Comparison of ENCODE assay signal across 8 mouse cellular contexts in genomic region chr1:151344283-151345108, GRCm38 (mm10). TPM values are rescaled to one million over a fixed set of nuclear protein-coding genes. Genes with fewer than 3 reads are reported as not detected.
DNase-seq lines count a peak whose midpoint lies in the region; ATAC-seq and TF ChIP-seq lines count a peak whose summit lies in the region.

TSS of gene Ivns1abp (plus strand) at chr1:151344477.

- peak within 1 kb of the TSS; percentile 91 for H3K27ac ChIP-seq in bone marrow, adult 2 months (ENCODE audit: control insufficient read depth, insufficient read depth, low read depth, low read length, poor library complexity)
- H3K27ac ChIP-seq in embryonic facial prominence, embryonic 15.5 days (replicated peaks), result peak within 1 kb of the TSS; percentile 95
- H3K27ac ChIP-seq in limb, embryonic 14.5 days (replicated peaks; ENCODE audit: low read depth, low read length), result peak within 1 kb of the TSS; percentile 87
- H3K27ac ChIP-seq in midbrain, postnatal 0 days (ENCODE audit: low read depth, low read length), result peak within 1 kb of the TSS; percentile 95

- H3K9ac ChIP-seq in embryonic facial prominence, embryonic 15.5 days, result peak within 1 kb of the TSS; percentile 77
- H3K9ac ChIP-seq in limb, embryonic 14.5 days (ENCODE audit: low read depth, low read length, severe bottlenecking), result peak within 1 kb of the TSS; percentile 87
- peak within 1 kb of the TSS; percentile 93 for H3K9ac ChIP-seq in midbrain, postnatal 0 days (replicated peaks; ENCODE audit: low read length, poor library complexity, severe bottlenecking)

- H3K36me3 ChIP-seq in embryonic facial prominence, embryonic 15.5 days, result peaks cover 2% of the 10 kb centered on the region; the same call in 1 of the 2 replicates
- H3K36me3 ChIP-seq in limb, embryonic 14.5 days (ENCODE audit: control insufficient read depth, insufficient read depth, low read length), result peaks cover 2% of the 10 kb centered on the region; the same call in 1 of the 2 replicates
- no peaks in the 10 kb centered on the region for H3K36me3 ChIP-seq in midbrain, postnatal 0 days (ENCODE audit: insufficient read depth, low read length)

- peaks cover 1% of the 10 kb centered on the region; the same call in 1 of the 2 replicates for H3K4me1 ChIP-seq in bone marrow, adult 2 months (ENCODE audit: control insufficient read depth, insufficient read depth, low read length)
- H3K4me1 ChIP-seq in embryonic facial prominence, embryonic 15.5 days, result peaks cover 28% of the 10 kb centered on the region
- H3K4me1 ChIP-seq in limb, embryonic 14.5 days (ENCODE audit: control insufficient read depth, insufficient read depth, low read length), result peaks cover 22% of the 10 kb centered on the region
- H3K4me1 ChIP-seq in midbrain, postnatal 0 days (ENCODE audit: insufficient read depth, low read length), result peaks cover 5% of the 10 kb centered on the region; the same call in 1 of the 2 replicates

- peak within 1 kb of the TSS; percentile 92 for H3K4me3 ChIP-seq in bone marrow, adult 2 months (replicated peaks; ENCODE audit: control insufficient read depth, low read depth, low read length)
- H3K4me3 ChIP-seq in embryonic facial prominence, embryonic 15.5 days (replicated peaks), result peak within 1 kb of the TSS; percentile 86
- peak within 1 kb of the TSS; percentile 73 for H3K4me3 ChIP-seq in limb, embryonic 14.5 days (replicated peaks; ENCODE audit: low read length)
- peak within 1 kb of the TSS; percentile 89 for H3K4me3 ChIP-seq in midbrain, postnatal 0 days (ENCODE audit: low read depth, low read length)

- peak; percentile 70 for TF ChIP-seq POLR2A in bone marrow, adult 2 months (IDR thresholded peaks at IDR 0.05; ENCODE audit: borderline replicate concordance, control insufficient read depth, low read depth, low read length)
- TF ChIP-seq POLR2A in limb, embryonic 14.5 days (IDR thresholded peaks at IDR 0.05; ENCODE audit: borderline replicate concordance, extremely low read depth, insufficient read depth, insufficient read length), result 0 out of 2 replicates have a peak, but pooled peaks have one; percentile 36

- H3K27me3 ChIP-seq in embryonic facial prominence, embryonic 15.5 days, result no peaks in the 10 kb centered on the region
- no peaks in the 10 kb centered on the region for H3K27me3 ChIP-seq in limb, embryonic 14.5 days (ENCODE audit: control insufficient read depth, insufficient read depth, low read length)
- no peaks in the 10 kb centered on the region for H3K27me3 ChIP-seq in midbrain, postnatal 0 days (ENCODE audit: insufficient read depth, low read length)

- no peak for TF ChIP-seq CTCF in bone marrow, adult 2 months (IDR thresholded peaks at IDR 0.05; ENCODE audit: control insufficient read depth, insufficient read depth, low read length)
- no peak for TF ChIP-seq CTCF in midbrain, postnatal 0 days (IDR thresholded peaks at IDR 0.05)

- H3K4me2 ChIP-seq in embryonic facial prominence, embryonic 15.5 days (replicated peaks), result peak within 1 kb of the TSS; percentile 73
- H3K4me2 ChIP-seq in limb, embryonic 14.5 days (replicated peaks; ENCODE audit: low read depth, low read length, severe bottlenecking), result peak within 1 kb of the TSS; percentile 59
- peak within 1 kb of the TSS; percentile 65 for H3K4me2 ChIP-seq in midbrain, postnatal 0 days (ENCODE audit: low read depth, low read length, poor library complexity, severe bottlenecking)

- no peaks in the 10 kb centered on the region for H3K9me3 ChIP-seq in embryonic facial prominence, embryonic 15.5 days (replicated peaks)
- H3K9me3 ChIP-seq in limb, embryonic 14.5 days (ENCODE audit: control insufficient read depth, low read length), result no peaks in the 10 kb centered on the region
- no peaks in the 10 kb centered on the region for H3K9me3 ChIP-seq in midbrain, postnatal 0 days (ENCODE audit: low read length)

- DNase-seq in 416B (ENCODE audit: low read depth), result peak; percentile 98
- DNase-seq in heart, adult 8-10 months (ENCODE audit: low spot score), result peak; percentile 96
- DNase-seq in kidney, adult 9 months, result peak; percentile 99
- DNase-seq in limb, embryonic 14.5 days (ENCODE audit: low spot score), result peak; percentile 98
- peak; percentile 98 for DNase-seq in midbrain, postnatal 0 days (ENCODE audit: low spot score)
- peak; percentile 94 to 95 for DNase-seq in spleen, postnatal 14 days (ENCODE audit: low spot score in 2 of 2)

- 1% methylated on average over 103 of the region's 104 CpGs for WGBS in bone marrow, adult 2 months
- under 1% methylated on average over 80 of the region's 104 CpGs for WGBS in embryonic facial prominence, embryonic 15.5 days
- WGBS in limb, embryonic 14.5 days, result 3% methylated on average over 28 of the region's 104 CpGs
- WGBS in midbrain, postnatal 0 days, result under 1% methylated on average over 76 of the region's 104 CpGs

- ATAC-seq in embryonic facial prominence, embryonic 15.5 days (ENCODE audit: insufficient number of reproducible peaks, low FRiP score, low TSS enrichment, low read depth), result peak; percentile 94
- ATAC-seq in limb, embryonic 14.5 days (ENCODE audit: low FRiP score, low read depth), result peak; percentile 93
- ATAC-seq in midbrain, postnatal 0 days (ENCODE audit: low FRiP score), result peak; percentile 97

RNA-seq across cellular contexts. Expression of gene Ivns1abp, which starts in this region (rescaled TPM):
- polyA plus RNA-seq in bone marrow, adult 2 months (2011; ENCODE audit: insufficient read depth, insufficient read length, low replicate concordance, missing spikeins), result 45.0 and 69.0 TPM in 2 replicates
- 256 and 268 TPM in 2 replicates for polyA plus RNA-seq in embryonic facial prominence, embryonic 15.5 days (2015; fragmentation: Nextera tagmentation; extraction: Ambion mirVana)
- 100 to 1,000 TPM; 828 to 896 (median 874) TPM for total RNA-seq in heart, adult 8-10 months (2022)
- polyA plus RNA-seq in limb, embryonic 14.5 days (2012; rRNA removed), result 186 and 208 TPM in 2 replicates
- 235 and 248 TPM in 2 replicates for polyA plus RNA-seq in limb, embryonic 14.5 days (2014; fragmentation: Nextera tagmentation; extraction: Ambion mirVana)
- 164 and 176 TPM in 2 replicates for total RNA-seq in midbrain, postnatal 0 days (2014; rRNA removed)
- 167 and 169 TPM in 2 replicates for polyA plus RNA-seq in midbrain, postnatal 0 days (2015; fragmentation: Nextera tagmentation; extraction: Ambion mirVana)

Comparison
In these comparisons a context has a peak if more than half of its experiments do, and no peak if none do; other contexts are left out.
1. Peak in every context shown above with its lines: DNase-seq, ATAC-seq, H3K4me3 ChIP-seq and H3K27ac ChIP-seq.